Mouse (Mus musculus): Measurements from ENCODE around the gene Pigx. TPM values are rescaled to one million over a fixed set of nuclear protein-coding genes. Genes with fewer than 3 reads are reported as not detected.

The Pigx gene
- 36.0 and 50.2 TPM in 2 replicates for polyA plus RNA-seq (2012; rRNA removed)

GRCm38 (mm10) chr16:32099638-32100150 is at the start of gene Pigx, which contains the start of gene Cep19:
TSS of gene Pigx (minus strand) at chr16:32099740.
TSS of gene Cep19 (plus strand) at chr16:32099800.

GRCm38 (mm10) chr16:32078991-32079511 is 20.5 kb downstream of the Pigx start, which contains the start of gene Pak2:
TSS of gene Pak2 (minus strand) at chr16:32079342.

Other genes starting within 250 kb of the Pigx start
- 0.86 and 1.1 TPM in 2 replicates for gene Meltf, start 220.9 kb downstream of the Pigx start, polyA plus RNA-seq (2012; rRNA removed)
- 3.1 and 3.5 TPM in 2 replicates for gene Pigz, start 165.9 kb downstream of the Pigx start, polyA plus RNA-seq (2012; rRNA removed)
- 130 and 190 TPM in 2 replicates for gene 0610012G03Rik, start 151.2 kb downstream of the Pigx start, polyA plus RNA-seq (2012; rRNA removed)
- gene Ncbp2, start 151.2 kb downstream of the Pigx start, polyA plus RNA-seq (2012; rRNA removed): 6.3 and 7.2 TPM in 2 replicates
- gene Senp5, start 96.5 kb downstream of the Pigx start, polyA plus RNA-seq (2012; rRNA removed): 4.7 and 5.2 TPM in 2 replicates
- gene Pak2, start 20.4 kb downstream of the Pigx start, polyA plus RNA-seq (2012; rRNA removed): 17.6 and 23.5 TPM in 2 replicates
- 9.7 and 19.0 TPM in 2 replicates for gene Cep19, start 60 bp upstream of the Pigx start, polyA plus RNA-seq (2012; rRNA removed)
- gene Nrros, start 65.9 kb upstream of the Pigx start, polyA plus RNA-seq (2012; rRNA removed): 13.3 and 17.4 TPM in 2 replicates
- not detected in 2 replicates for gene Bex6, start 80.1 kb upstream of the Pigx start, polyA plus RNA-seq (2012; rRNA removed)
- gene Fbxo45, start 147.4 kb upstream of the Pigx start, polyA plus RNA-seq (2012; rRNA removed): 5.5 and 6.2 TPM in 2 replicates
- gene Wdr53, start 147.5 kb upstream of the Pigx start, polyA plus RNA-seq (2012; rRNA removed): 2.3 and 2.5 TPM in 2 replicates
- not detected in 2 replicates for gene Smco1, start 171.7 kb upstream of the Pigx start, polyA plus RNA-seq (2012; rRNA removed)
- 10.2 and 12.0 TPM in 2 replicates for gene Rnf168, start 177.7 kb upstream of the Pigx start, polyA plus RNA-seq (2012; rRNA removed)
- 13.4 and 25.9 TPM in 2 replicates for gene Ubxn7, start 232.5 kb upstream of the Pigx start, polyA plus RNA-seq (2012; rRNA removed)

Data from ovary, adult 2 months (tissue).